Mouse (Mus musculus): ENCODE results near the gene Slc35f2.

GRCm38 (mm10) chr9:53750411-53750810 lies 20.9 kb upstream of the Slc35f2 start:
- TF ChIP-seq POLR2A (IDR thresholded peaks at IDR 0.05; ENCODE audit: low read depth, low read length) (no peak), CTCF (conservative IDR thresholded peaks at IDR 0.05; ENCODE audit: insufficient read depth, insufficient read length, low read depth, low read length) (no peak)

Data from kidney, adult 2 months (tissue).